16 mouse cellular contexts compared by ENCODE assay signal in the genomic region with DNA sequence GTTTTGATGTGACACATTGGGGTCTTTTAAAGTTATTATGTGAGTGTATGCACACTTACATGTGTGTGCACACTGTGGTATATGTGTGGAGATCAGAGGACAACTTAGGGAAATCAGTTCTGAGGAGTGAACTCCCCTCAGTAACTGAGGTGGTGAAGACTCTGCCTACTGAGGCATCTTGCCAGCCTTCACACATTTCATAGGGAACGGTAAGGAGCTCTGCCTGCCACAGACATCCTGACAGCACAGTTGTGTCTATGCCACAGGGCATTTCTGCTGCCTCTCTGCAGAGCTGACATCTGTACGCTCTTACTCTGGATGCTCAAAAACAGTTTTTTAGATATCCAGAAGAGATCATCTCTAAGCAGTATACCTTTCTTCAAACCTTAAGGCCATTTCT.
"Had no signal": no experiment of that assay in that cellular context is flagged by ENCODE, and none has a peak within 500 bp of the region (broad histone marks: within the 10 kb centered on the region; RNA-seq: fewer than 3 reads in every experiment).

No protein-coding gene starts in this region.

- H3K4me1 ChIP-seq: neural tube, embryonic 12.5 days; neural tube, embryonic 13.5 days; stomach, embryonic 15.5 days had no signal

- DNase-seq: retina, postnatal 1 day; right cerebral cortex, adult 18-20 months; right cerebral cortex, postnatal 14 days; right cerebral cortex, postnatal 25 days; right cerebral cortex, postnatal 4 days; spleen, adult 18-20 months; thymus, adult 18-20 months; thymus, adult 2 months; thymus, postnatal 14 days; thymus, postnatal 25 days; thymus, postnatal 36 days had no signal

- H3K27ac ChIP-seq: neural tube, embryonic 12.5 days; neural tube, embryonic 13.5 days; neural tube, embryonic 15.5 days; stomach, embryonic 15.5 days; stomach, postnatal 0 days had no signal

- H3K9ac ChIP-seq: neural tube, embryonic 12.5 days; neural tube, embryonic 13.5 days; neural tube, embryonic 15.5 days; stomach, embryonic 15.5 days had no signal

- H3K4me2 ChIP-seq: neural tube, embryonic 12.5 days; neural tube, embryonic 13.5 days; neural tube, embryonic 15.5 days; stomach, embryonic 15.5 days had no signal

- H3K4me3 ChIP-seq: neural tube, embryonic 12.5 days; neural tube, embryonic 13.5 days; neural tube, embryonic 15.5 days; stomach, embryonic 15.5 days had no signal

- H3K9me3 ChIP-seq: neural tube, embryonic 12.5 days; neural tube, embryonic 13.5 days; neural tube, embryonic 15.5 days; stomach, embryonic 15.5 days had no signal

- H3K27me3 ChIP-seq: neural tube, embryonic 12.5 days; neural tube, embryonic 13.5 days; neural tube, embryonic 15.5 days; stomach, embryonic 15.5 days had no signal
